Mouse (Mus musculus) lung, postnatal 0 days (tissue): ENCODE results near the gene Cela1. TPM values are rescaled to one million over a fixed set of nuclear protein-coding genes. Genes with fewer than 3 reads are reported as not detected.

Source experiments
- ATAC-seq: fragments of 200-750 bp; cut with Nextera tagmentation; 2 replicates; pipeline ENCODE4 v1.8.0; 2017; ENCODE audit warnings: moderate library complexity
- DNase-seq: peaks from one replicate; pipeline ENCODE4 v3.0.0-alpha.2; 2016; ENCODE audit warnings: low spot score
- H3K27ac ChIP-seq: fragments of 300-500 bp; sonication (generic); 2 replicates; pipeline ENCODE4 v1.5.1; 2014; ENCODE audit warnings: antibody characterized with exemption, mild to moderate bottlenecking, low read length, mixed read lengths
- H3K27me3 ChIP-seq: fragments of 300-500 bp; sonication (generic); replicated peaks from 2 replicates; pipeline ENCODE4 v1.6.1; 2014; ENCODE audit warnings: low read length, mixed read lengths; ENCODE audit not compliant: insufficient read depth
- H3K36me3 ChIP-seq: fragments of 300-500 bp; sonication (generic); 2 replicates; pipeline ENCODE4 v1.6.1; 2014; ENCODE audit warnings: low read length, mixed read lengths; ENCODE audit not compliant: insufficient read depth
- H3K4me1 ChIP-seq: fragments of 300-500 bp; sonication (generic); 2 replicates; pipeline ENCODE4 v1.6.1; 2014; ENCODE audit warnings: antibody characterized with exemption, low read depth, low read length, mixed read lengths; ENCODE audit not compliant: insufficient read depth
- H3K4me2 ChIP-seq: fragments of 300-500 bp; sonication (generic); replicated peaks from 2 replicates; pipeline ENCODE4 v1.6.1; 2014; ENCODE audit warnings: low read depth, mild to moderate bottlenecking, low read length, moderate library complexity, mixed read lengths
- H3K4me3 ChIP-seq: fragments of 300-500 bp; sonication (generic); 2 replicates; pipeline ENCODE4 v1.5.1; 2014; ENCODE audit warnings: low read depth, low read length
- H3K9ac ChIP-seq: fragments of 300-500 bp; sonication (generic); replicated peaks from 2 replicates; pipeline ENCODE4 v1.6.1; 2014; ENCODE audit warnings: low read depth, mild to moderate bottlenecking
- H3K9me3 ChIP-seq: fragments of 300-500 bp; sonication (generic); 2 replicates; pipeline ENCODE4 v1.6.1; 2016; ENCODE audit warnings: low read length, mixed read lengths
- CTCF ChIP-seq: IDR thresholded peaks from 2 replicates; pipeline ENCODE4 v1.5.1; 2016; ENCODE audit warnings: antibody characterized with exemption, mild to moderate bottlenecking
- EP300 ChIP-seq: IDR thresholded peaks from 2 replicates; pipeline ENCODE4 v1.6.1; 2016; ENCODE audit warnings: antibody characterized with exemption, mild to moderate bottlenecking, control low read depth
- WGBS: fragments of 180-500 bp; shearing (Covaris S2); extraction: QIAGEN DNeasy Blood & Tissue Kit; methylation state at CpG from one replicate; pipeline ENCODE4 v1.1.7; 2014; 5-methylcytosine and 5-hydroxymethylcytosine counted together
- polyA plus RNA-seq: library from polyadenylated mRNA; unstranded; fragments of >200 nt; fragmentation: Nextera tagmentation; extraction: Ambion mirVana; gene quantifications from 2 replicates; pipeline ENCODE4 v1.2.1, GENCODE M21; 2015

The Cela1 gene
- polyA plus RNA-seq, 1 experiment from 2014 or later: 11.4 TPM

GRCm38 (mm10) chr15:100677675-100678074 is 10.0 kb downstream of the Cela1 start:
- Histone ChIP-seq H3K27ac (no peak overlapping the region), H3K9ac (no peak overlapping the region), H3K9me3 (no peaks in the 10 kb centered on the region), H3K4me2 (no peak overlapping the region), H3K4me1 (no peaks in the 10 kb centered on the region), H3K4me3 (no peak overlapping the region), H3K36me3 (no peaks in the 10 kb centered on the region), H3K27me3 (no peaks in the 10 kb centered on the region)
- no peak for ATAC-seq
- no peak for DNase-seq
- WGBS: 82% methylated on average over 8 of the region's 8 CpGs
- TF ChIP-seq EP300: no peak
- TF ChIP-seq CTCF: no peak

DNA sequence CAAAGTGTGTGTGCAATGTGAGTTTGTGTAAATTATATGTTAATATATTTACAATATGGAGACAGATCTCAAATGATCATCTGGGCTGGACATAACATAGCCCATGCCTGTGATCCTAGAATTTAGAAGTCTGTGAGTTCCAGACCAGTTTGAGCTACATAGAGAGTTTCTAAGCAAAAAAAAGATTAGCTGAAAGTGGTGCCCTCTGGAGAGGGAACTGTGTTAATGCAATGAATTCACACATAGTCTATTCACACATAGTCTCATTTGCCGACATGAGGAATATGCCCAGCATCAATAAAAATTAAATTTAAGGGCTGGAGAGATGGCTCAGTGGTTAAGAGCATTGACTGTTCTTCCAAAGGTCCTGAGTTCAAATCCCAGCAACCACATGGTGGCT is 11.2 kb downstream of the Cela1 start:
- Histone ChIP-seq H3K36me3 (no peaks in the 10 kb centered on the region), H3K9me3 (no peaks in the 10 kb centered on the region), H3K4me3 (no peak overlapping the region), H3K27ac (no peak overlapping the region), H3K4me1 (no peaks in the 10 kb centered on the region), H3K4me2 (no peak overlapping the region), H3K27me3 (no peaks in the 10 kb centered on the region), H3K9ac (no peak overlapping the region)
- peak; percentile 23; the same call in 1 of the 2 replicates for TF ChIP-seq CTCF
- TF ChIP-seq EP300: no peak
- ATAC-seq (no peak), DNase-seq (no peak)
- 81% methylated on average over 1 of the region's 1 CpGs for WGBS

DNA sequence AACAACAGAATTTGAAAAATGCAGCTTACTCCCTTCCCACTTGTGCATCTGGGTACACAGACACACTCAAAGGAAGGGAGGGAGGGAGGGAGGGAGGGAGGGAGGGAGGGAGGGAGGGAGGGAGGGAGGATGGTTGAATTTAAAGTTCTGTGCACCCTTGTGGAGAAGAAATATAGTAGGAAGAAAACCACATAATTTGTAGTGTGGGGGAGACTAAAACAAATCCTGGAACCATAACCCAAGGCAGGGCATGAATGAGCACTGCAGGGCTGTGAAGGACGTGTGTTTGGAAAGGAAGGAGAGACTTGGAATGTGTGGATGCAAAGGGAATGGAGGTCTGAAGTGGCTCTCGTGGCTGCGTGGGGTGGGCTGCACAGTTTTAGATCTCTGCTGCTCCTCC is 12.2 kb downstream of the Cela1 start:
- no peaks in the 10 kb centered on the region for H3K36me3 ChIP-seq
- TF ChIP-seq CTCF: no peak
- H3K9me3 ChIP-seq: no peaks in the 10 kb centered on the region
- no peak for DNase-seq
- no peaks in the 10 kb centered on the region for H3K4me1 ChIP-seq
- no peak overlapping the region for H3K27ac ChIP-seq
- 23% methylated on average over 3 of the region's 3 CpGs for WGBS
- no peak overlapping the region for H3K4me3 ChIP-seq
- ATAC-seq: no peak
- no peak overlapping the region for H3K4me2 ChIP-seq
- no peaks in the 10 kb centered on the region for H3K27me3 ChIP-seq
- H3K9ac ChIP-seq: no peak overlapping the region

- H3K4me2 ChIP-seq: no peak overlapping the region
- no peak overlapping the region for H3K27ac ChIP-seq
- no peak overlapping the region for H3K9ac ChIP-seq
- ATAC-seq: no peak
- H3K9me3 ChIP-seq: no peaks in the 10 kb centered on the region
- WGBS: 79% methylated on average over 10 of the region's 10 CpGs
- TF ChIP-seq CTCF: no peak
- no peak for TF ChIP-seq EP300
- no peak overlapping the region for H3K4me3 ChIP-seq
- no peaks in the 10 kb centered on the region for H3K36me3 ChIP-seq
- DNase-seq: no peak
- H3K4me1 ChIP-seq: no peaks in the 10 kb centered on the region
- H3K27me3 ChIP-seq: no peaks in the 10 kb centered on the region
Observed at GRCm38 (mm10) chr15:100674566-100674965, 13.2 kb downstream of the Cela1 start.

- DNase-seq (peak; percentile 52), ATAC-seq (no peak)
- WGBS: 34% methylated on average over 12 of the region's 12 CpGs
- H3K9me3 ChIP-seq: no peaks in the 10 kb centered on the region
- no peaks in the 10 kb centered on the region for H3K4me1 ChIP-seq
- H3K4me3 ChIP-seq: no peak overlapping the region
- H3K27me3 ChIP-seq: no peaks in the 10 kb centered on the region
- no peaks in the 10 kb centered on the region for H3K36me3 ChIP-seq
- TF ChIP-seq CTCF (no peak), EP300 (no peak)
- no peak overlapping the region for H3K27ac ChIP-seq
- H3K9ac ChIP-seq: no peak overlapping the region
- H3K4me2 ChIP-seq: no peak overlapping the region
Observed at GRCm38 (mm10) chr15:100673585-100674391, 13.9 kb downstream of the Cela1 start.

GRCm38 (mm10) chr15:100670833-100671232 is 16.9 kb downstream of the Cela1 start:
- 62% methylated on average over 5 of the region's 5 CpGs for WGBS
- Histone ChIP-seq H3K9me3 (no peaks in the 10 kb centered on the region), H3K27me3 (no peaks in the 10 kb centered on the region), H3K9ac (no peak overlapping the region), H3K27ac (no peak overlapping the region), H3K4me1 (no peaks in the 10 kb centered on the region), H3K4me3 (no peak overlapping the region), H3K36me3 (no peaks in the 10 kb centered on the region), H3K4me2 (no peak overlapping the region)
- TF ChIP-seq EP300 (no peak), CTCF (no peak)
- ATAC-seq (no peak), DNase-seq (no peak)
